Mouse (Mus musculus) liver, embryonic 14.5 days (tissue): ENCODE measurements around the gene Fkbp14.

ENCODE experiments used
- CTCF ChIP-seq: IDR thresholded peaks from 2 replicates; pipeline ENCODE4 v1.5.1; 2016; ENCODE audit warnings: antibody characterized with exemption, low read depth, control low read depth
- EP300 ChIP-seq: IDR thresholded peaks from 2 replicates; pipeline ENCODE4 v1.6.1; 2016; ENCODE audit warnings: antibody characterized with exemption, low read depth

GRCm38 (mm10) chr6:54562018-54562809, 34.9 kb downstream of the Fkbp14 start:
- no peak for TF ChIP-seq EP300
- TF ChIP-seq CTCF: no peak
